Mouse (Mus musculus) common myeloid progenitor, adult 5-6 weeks (primary cell): Measurements from ENCODE around the gene Gm8298. TPM values are rescaled to one million over a fixed set of nuclear protein-coding genes. Genes with fewer than 3 reads are reported as not detected.
"Not testable (repeated sequence)": the region's sequence is repeated elsewhere in the genome, so short reads cannot be mapped to it uniquely, and the experiment has no call there.

ENCODE experiments used
- ATAC-seq: replicated peaks from 2 replicates; pipeline ENCODE4 v1.8.0; 2016; ENCODE audit warnings: low read depth, mild to moderate bottlenecking, moderate TSS enrichment, inconsistent platforms; ENCODE audit not compliant: poor library complexity, severe bottlenecking
- total RNA-seq: library from RNA; stranded (forward); fragments of 200-1000, 187-1606 nt; gene quantifications from 2 replicates; pipeline ENCODE4 v1.2.3, GENCODE M21; 2017

The Gm8298 gene
- total RNA-seq = not detected in 2 replicates

GRCm38 (mm10) chr3:59860751-59861150 is at the start of gene Gm8298:
Gene Gm8298 (plus strand): TSS chr3:59861051.
- no peak for ATAC-seq

- no peak for ATAC-seq
Measured at GRCm38 (mm10) chr3:59813169-59813568, 47.7 kb upstream of the Gm8298 start.

- peak; percentile 77 for ATAC-seq
Measured at GRCm38 (mm10) chr3:59870765-59871164, 9.9 kb downstream of the Gm8298 start.

GRCm38 (mm10) chr3:59877601-59878000 is 16.8 kb downstream of the Gm8298 start:
- ATAC-seq = not testable (repeated sequence)

- ATAC-seq = not testable (repeated sequence)
Measured at GRCm38 (mm10) chr3:59879801-59880554, 19.1 kb downstream of the Gm8298 start.

GRCm38 (mm10) chr3:59893276-59893675 is 32.4 kb downstream of the Gm8298 start:
- no peak for ATAC-seq

- ATAC-seq = no peak
Measured at GRCm38 (mm10) chr3:59924914-59925313, 64.1 kb downstream of the Gm8298 start, which contains the start of gene C130079G13Rik. Gene C130079G13Rik (plus strand): TSS chr3:59925214.

Other genes starting within 250 kb of the Gm8298 start
- not detected in 2 replicates for gene Gm5538, start 131.3 kb upstream of the Gm8298 start, total RNA-seq
- not detected in 2 replicates for gene C130079G13Rik, start 64.2 kb downstream of the Gm8298 start, total RNA-seq
- not detected in 2 replicates for gene Aadacl2, start 145.7 kb downstream of the Gm8298 start, total RNA-seq
- gene Aadac, start 164.7 kb downstream of the Gm8298 start, total RNA-seq = not detected in 2 replicates
- gene Sucnr1, start 220.8 kb downstream of the Gm8298 start, total RNA-seq = not detected in 2 replicates